Mouse (Mus musculus): ENCODE measurements at regions not wholly inside any gene's neighbourhood (a gene's known extent, or its start where the extent isn't known, plus 50 kb on each side); places are given as distances from the start of the nearest gene placed in this dataset.

GRCm38 (mm10) chr12:114583371-114583770 lies 1039.7 kb downstream of the Adam6a start:
- TF ChIP-seq POLR2A (IDR thresholded peaks at IDR 0.05; ENCODE audit: control insufficient read depth, low read depth, low read length) (no peak), CTCF (IDR thresholded peaks at IDR 0.05; ENCODE audit: control insufficient read depth, insufficient read depth, insufficient replicate concordance, low read depth, low read length) (no peak)
- no peaks in the 10 kb centered on the region for H3K36me3 ChIP-seq (ENCODE audit: control insufficient read depth, insufficient read depth, low read length)

GRCm38 (mm10) chr12:114587227-114587626 lies 1043.5 kb downstream of the Adam6a start:
- Histone ChIP-seq H3K27ac (ENCODE audit: control insufficient read depth, insufficient read depth, low read depth, low read length) (no peak overlapping the region), H3K4me1 (ENCODE audit: control insufficient read depth, insufficient read depth, low read length) (no peaks in the 10 kb centered on the region), H3K4me3 (ENCODE audit: control insufficient read depth, low read depth, low read length) (no peak overlapping the region), H3K27me3 (ENCODE audit: control insufficient read depth, insufficient read depth, low read length) (no peaks in the 10 kb centered on the region), H3K36me3 (ENCODE audit: control insufficient read depth, insufficient read depth, low read length) (no peaks in the 10 kb centered on the region)
- no peak for TF ChIP-seq CTCF (IDR thresholded peaks at IDR 0.05; ENCODE audit: control insufficient read depth, insufficient read depth, insufficient replicate concordance, low read depth, low read length)
- no peak for TF ChIP-seq POLR2A (IDR thresholded peaks at IDR 0.05; ENCODE audit: control insufficient read depth, low read depth, low read length)

More at GRCm38 (mm10) chr12:114583371-114583770, 1039.7 kb downstream of the Adam6a start:
- no peaks in the 10 kb centered on the region for H3K27me3 ChIP-seq (ENCODE audit: control insufficient read depth, insufficient read depth, low read length)
- H3K27ac ChIP-seq (ENCODE audit: control insufficient read depth, insufficient read depth, low read depth, low read length): no peak overlapping the region
- no peak overlapping the region for H3K4me3 ChIP-seq (ENCODE audit: control insufficient read depth, low read depth, low read length)
- H3K4me1 ChIP-seq (ENCODE audit: control insufficient read depth, insufficient read depth, low read length): no peaks in the 10 kb centered on the region

- H3K36me3 ChIP-seq (ENCODE audit: control insufficient read depth, insufficient read depth, low read length): no peaks in the 10 kb centered on the region
- H3K4me1 ChIP-seq (ENCODE audit: control insufficient read depth, insufficient read depth, low read length): no peaks in the 10 kb centered on the region
- H3K4me3 ChIP-seq (ENCODE audit: control insufficient read depth, low read depth, low read length): no peak overlapping the region
- H3K27me3 ChIP-seq (ENCODE audit: control insufficient read depth, insufficient read depth, low read length): no peaks in the 10 kb centered on the region
- TF ChIP-seq POLR2A (IDR thresholded peaks at IDR 0.05; ENCODE audit: control insufficient read depth, low read depth, low read length) (no peak), CTCF (IDR thresholded peaks at IDR 0.05; ENCODE audit: control insufficient read depth, insufficient read depth, insufficient replicate concordance, low read depth, low read length) (no peak)
- no peak overlapping the region for H3K27ac ChIP-seq (ENCODE audit: control insufficient read depth, insufficient read depth, low read depth, low read length)
Measured at GRCm38 (mm10) chr12:114597672-114598071, 1054.0 kb downstream of the Adam6a start.

GRCm38 (mm10) chr12:114609171-114609570 lies 1065.5 kb downstream of the Adam6a start:
- Histone ChIP-seq H3K27me3 (ENCODE audit: control insufficient read depth, insufficient read depth, low read length) (no peaks in the 10 kb centered on the region), H3K4me1 (ENCODE audit: control insufficient read depth, insufficient read depth, low read length) (no peaks in the 10 kb centered on the region), H3K27ac (ENCODE audit: control insufficient read depth, insufficient read depth, low read depth, low read length) (no peak overlapping the region), H3K4me3 (ENCODE audit: control insufficient read depth, low read depth, low read length) (no peak overlapping the region), H3K36me3 (ENCODE audit: control insufficient read depth, insufficient read depth, low read length) (no peaks in the 10 kb centered on the region)
- no peak for TF ChIP-seq CTCF (IDR thresholded peaks at IDR 0.05; ENCODE audit: control insufficient read depth, insufficient read depth, insufficient replicate concordance, low read depth, low read length)

- no peak overlapping the region for H3K4me3 ChIP-seq (ENCODE audit: control insufficient read depth, low read depth, low read length)
- H3K4me1 ChIP-seq (ENCODE audit: control insufficient read depth, insufficient read depth, low read length): no peaks in the 10 kb centered on the region
- TF ChIP-seq POLR2A (IDR thresholded peaks at IDR 0.05; ENCODE audit: control insufficient read depth, low read depth, low read length) (no peak), CTCF (IDR thresholded peaks at IDR 0.05; ENCODE audit: control insufficient read depth, insufficient read depth, insufficient replicate concordance, low read depth, low read length) (no peak)
- H3K36me3 ChIP-seq (ENCODE audit: control insufficient read depth, insufficient read depth, low read length): no peaks in the 10 kb centered on the region
- H3K27ac ChIP-seq (ENCODE audit: control insufficient read depth, insufficient read depth, low read depth, low read length): no peak overlapping the region
- H3K27me3 ChIP-seq (ENCODE audit: control insufficient read depth, insufficient read depth, low read length): no peaks in the 10 kb centered on the region
Measured at GRCm38 (mm10) chr12:114612108-114612507, 1068.4 kb downstream of the Adam6a start.

DNA sequence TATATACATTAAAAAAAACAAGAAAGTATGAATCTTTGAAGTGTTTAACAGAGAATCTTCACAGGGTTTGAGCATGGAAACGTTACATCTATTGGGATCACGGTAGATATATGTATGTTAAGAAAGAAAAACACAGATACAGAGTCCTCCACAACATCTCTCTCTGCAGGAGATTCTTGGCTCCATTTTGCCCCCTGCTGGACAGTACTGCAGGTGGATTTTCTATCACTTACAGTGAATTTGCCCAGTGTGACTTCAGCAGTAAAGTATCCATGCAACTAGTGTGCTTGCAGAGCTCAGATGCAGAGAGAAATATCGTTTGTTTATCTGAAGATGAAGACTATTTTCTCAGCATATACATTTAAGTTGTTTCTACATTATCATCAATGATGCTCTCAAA lies 1071.5 kb downstream of the Adam6a start:
- Histone ChIP-seq H3K4me3 (ENCODE audit: control insufficient read depth, low read depth, low read length) (no peak overlapping the region), H3K27me3 (ENCODE audit: control insufficient read depth, insufficient read depth, low read length) (no peaks in the 10 kb centered on the region), H3K27ac (ENCODE audit: control insufficient read depth, insufficient read depth, low read depth, low read length) (no peak overlapping the region), H3K4me1 (ENCODE audit: control insufficient read depth, insufficient read depth, low read length) (no peaks in the 10 kb centered on the region), H3K36me3 (ENCODE audit: control insufficient read depth, insufficient read depth, low read length) (no peaks in the 10 kb centered on the region)
- TF ChIP-seq POLR2A (IDR thresholded peaks at IDR 0.05; ENCODE audit: control insufficient read depth, low read depth, low read length) (no peak), CTCF (IDR thresholded peaks at IDR 0.05; ENCODE audit: control insufficient read depth, insufficient read depth, insufficient replicate concordance, low read depth, low read length) (no peak)

- no peaks in the 10 kb centered on the region for H3K4me1 ChIP-seq (ENCODE audit: control insufficient read depth, insufficient read depth, low read length)
- no peaks in the 10 kb centered on the region for H3K27me3 ChIP-seq (ENCODE audit: control insufficient read depth, insufficient read depth, low read length)
- TF ChIP-seq CTCF (IDR thresholded peaks at IDR 0.05; ENCODE audit: control insufficient read depth, insufficient read depth, insufficient replicate concordance, low read depth, low read length) (no peak), POLR2A (IDR thresholded peaks at IDR 0.05; ENCODE audit: control insufficient read depth, low read depth, low read length) (no peak)
- no peaks in the 10 kb centered on the region for H3K36me3 ChIP-seq (ENCODE audit: control insufficient read depth, insufficient read depth, low read length)
- H3K4me3 ChIP-seq (ENCODE audit: control insufficient read depth, low read depth, low read length): no peak overlapping the region
- H3K27ac ChIP-seq (ENCODE audit: control insufficient read depth, insufficient read depth, low read depth, low read length): no peak overlapping the region
Measured at GRCm38 (mm10) chr12:114615712-114616111, 1072.0 kb downstream of the Adam6a start.

DNA sequence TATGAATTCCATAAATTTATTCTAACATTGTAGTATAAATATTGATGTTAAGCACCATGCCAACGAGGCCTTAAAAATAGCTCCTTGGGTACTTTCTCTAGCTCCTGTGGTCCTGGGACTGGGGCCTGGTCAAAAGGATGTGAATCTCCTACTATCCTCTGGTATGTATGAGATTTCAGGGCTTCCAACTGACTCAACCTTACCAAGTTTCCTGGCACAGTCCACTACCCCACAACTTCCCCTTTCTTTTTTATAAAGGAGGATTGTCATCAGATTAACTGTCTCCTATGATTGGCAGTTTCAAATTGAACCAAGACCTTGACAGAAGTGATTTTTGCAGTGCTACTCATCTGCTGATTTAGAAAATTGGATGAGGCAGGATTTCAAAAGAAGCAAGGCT lies 1097.4 kb downstream of the Adam6a start:
- no peak overlapping the region for H3K4me3 ChIP-seq (ENCODE audit: control insufficient read depth, low read depth, low read length)
- no peaks in the 10 kb centered on the region for H3K4me1 ChIP-seq (ENCODE audit: control insufficient read depth, insufficient read depth, low read length)
- no peaks in the 10 kb centered on the region for H3K36me3 ChIP-seq (ENCODE audit: control insufficient read depth, insufficient read depth, low read length)
- H3K27ac ChIP-seq (ENCODE audit: control insufficient read depth, insufficient read depth, low read depth, low read length): no peak overlapping the region
- TF ChIP-seq POLR2A (IDR thresholded peaks at IDR 0.05; ENCODE audit: control insufficient read depth, low read depth, low read length): no peak
- no peaks in the 10 kb centered on the region for H3K27me3 ChIP-seq (ENCODE audit: control insufficient read depth, insufficient read depth, low read length)

All from testis, adult 2 months (tissue).